Mouse (Mus musculus): ENCODE measurements around the gene 1110008P14Rik.

- TF ChIP-seq CTCF (IDR thresholded peaks at IDR 0.05; ENCODE audit: extremely low read depth, insufficient read length, insufficient replicate concordance, low read depth, low read length) (no peak), POLR2A (IDR thresholded peaks at IDR 0.05; ENCODE audit: low read depth, low read length) (no peak)
Measured at GRCm38 (mm10) chr2:32351471-32351961, 30.2 kb downstream of the 1110008P14Rik start.
